In the genomic region with DNA sequence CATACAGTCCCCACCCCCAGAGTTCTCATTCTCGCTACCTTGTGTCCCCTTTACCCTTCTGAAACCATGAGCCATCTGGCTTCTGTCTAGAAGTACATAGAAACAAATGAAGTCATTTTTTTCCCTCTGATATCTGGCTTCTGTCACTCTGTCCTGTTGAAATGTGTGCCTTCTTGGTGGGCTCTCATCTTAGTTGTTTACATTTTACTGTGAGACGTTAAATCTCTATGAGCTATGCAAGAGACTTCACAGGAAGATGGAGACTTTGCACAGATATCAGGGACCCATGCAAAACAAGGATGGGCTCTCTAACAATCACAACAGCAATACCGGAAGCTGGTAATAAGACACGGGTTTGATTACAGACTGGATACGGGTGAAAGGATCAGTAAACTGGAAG, we compare ENCODE assay signal across 18 mouse cellular contexts.
"Had no signal": no experiment of that assay in that cellular context is flagged by ENCODE, and none has a peak within 500 bp of the region (broad histone marks: within the 10 kb centered on the region; RNA-seq: fewer than 3 reads in every experiment).

No protein-coding gene starts in this region.

- H3K27ac ChIP-seq: limb, embryonic 12.5 days; limb, embryonic 15.5 days; liver, embryonic 14.5 days; lung, embryonic 15.5 days had no signal

- ATAC-seq: liver, postnatal 0 days had no signal

- H3K4me1 ChIP-seq: limb, embryonic 12.5 days; limb, embryonic 15.5 days had no signal

- H3K4me2 ChIP-seq: limb, embryonic 12.5 days; limb, embryonic 15.5 days; liver, embryonic 11.5 days; lung, embryonic 15.5 days; midbrain, embryonic 11.5 days had no signal

- H3K9ac ChIP-seq: limb, embryonic 12.5 days; limb, embryonic 15.5 days; liver, embryonic 14.5 days; liver, postnatal 0 days; lung, embryonic 15.5 days had no signal

- H3K36me3 ChIP-seq: limb, embryonic 12.5 days; limb, embryonic 15.5 days; lung, embryonic 15.5 days had no signal

- DNase-seq: kidney, adult 11 months; kidney, adult 9 months; kidney, postnatal 14 days; kidney, postnatal 4 days; left cerebral cortex, postnatal 4 days; liver, postnatal 0 days; lung, postnatal 10 days; lung, postnatal 36 days; midbrain, embryonic 14.5 days; thymus, adult 2 months; thymus, postnatal 14 days; thymus, postnatal 4 days had no signal

- H3K4me3 ChIP-seq: limb, embryonic 12.5 days; limb, embryonic 15.5 days; lung, embryonic 15.5 days had no signal

- H3K9me3 ChIP-seq: limb, embryonic 12.5 days; limb, embryonic 15.5 days; lung, embryonic 15.5 days had no signal

- H3K27me3 ChIP-seq: limb, embryonic 12.5 days; limb, embryonic 15.5 days; lung, embryonic 15.5 days had no signal
